Mouse (Mus musculus) heart, postnatal 0 days (tissue): ENCODE results near the gene Ptgs1.

Experiments
- CTCF ChIP-seq: IDR thresholded peaks from 2 replicates; pipeline ENCODE4 v1.5.1; 2016; ENCODE audit warnings: antibody characterized with exemption, control low read depth, low read depth
- EP300 ChIP-seq: IDR thresholded peaks from 2 replicates; pipeline ENCODE4 v1.6.1; 2016; ENCODE audit warnings: antibody characterized with exemption, low read depth

GRCm38 (mm10) chr2:36243296-36243891 is 13.2 kb downstream of the Ptgs1 start:
- TF ChIP-seq CTCF (no peak), EP300 (no peak)
